Mouse (Mus musculus): ENCODE data around the gene Bmp8b.
"Not testable (repeated sequence)": the region's sequence is repeated elsewhere in the genome, so short reads cannot be mapped to it uniquely, and the experiment has no call there.

The Bmp8b gene

DNA sequence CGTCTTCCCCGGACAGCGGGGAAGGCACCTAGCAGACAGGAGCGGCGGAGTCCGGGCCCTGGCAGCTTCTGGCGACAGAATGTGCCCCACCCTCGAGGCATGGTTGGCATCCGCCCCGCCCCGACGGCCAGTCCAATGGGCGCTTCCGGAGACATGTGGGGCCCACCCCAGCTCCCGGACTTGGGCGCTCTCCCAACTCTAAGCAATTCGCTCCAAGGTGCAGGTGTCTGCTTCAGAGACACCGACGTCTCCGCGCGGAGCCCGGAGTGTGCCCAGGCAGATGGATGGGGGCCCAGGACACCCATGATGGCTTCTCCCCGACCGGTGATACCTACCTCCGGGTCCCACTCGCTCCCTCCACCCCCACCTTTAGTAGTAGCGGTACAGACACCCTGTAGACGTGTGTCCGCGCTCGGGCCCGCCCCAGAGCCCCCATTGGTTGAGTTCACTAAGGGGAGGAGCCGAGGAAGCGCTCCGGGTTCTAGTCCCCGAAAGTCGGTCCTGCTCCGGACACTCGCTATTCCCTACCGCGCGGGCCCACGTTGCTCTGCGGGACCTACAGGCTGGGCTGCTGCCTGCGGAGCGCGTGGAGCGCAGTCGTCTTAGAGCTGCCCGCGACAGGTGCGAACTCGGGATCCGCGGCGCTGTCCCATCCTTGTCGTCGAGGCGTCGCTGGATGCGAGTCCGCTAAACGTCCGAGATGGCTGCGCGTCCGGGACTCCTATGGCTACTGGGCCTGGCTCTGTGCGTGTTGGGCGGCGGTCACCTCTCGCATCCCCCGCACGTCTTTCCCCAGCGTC lies at the start of gene Bmp8b:
Bmp8b (plus strand) TSS at position 515 of the 800 bp plus-strand sequence.
- DNase-seq (ENCODE audit: low spot score): no peak

DNA sequence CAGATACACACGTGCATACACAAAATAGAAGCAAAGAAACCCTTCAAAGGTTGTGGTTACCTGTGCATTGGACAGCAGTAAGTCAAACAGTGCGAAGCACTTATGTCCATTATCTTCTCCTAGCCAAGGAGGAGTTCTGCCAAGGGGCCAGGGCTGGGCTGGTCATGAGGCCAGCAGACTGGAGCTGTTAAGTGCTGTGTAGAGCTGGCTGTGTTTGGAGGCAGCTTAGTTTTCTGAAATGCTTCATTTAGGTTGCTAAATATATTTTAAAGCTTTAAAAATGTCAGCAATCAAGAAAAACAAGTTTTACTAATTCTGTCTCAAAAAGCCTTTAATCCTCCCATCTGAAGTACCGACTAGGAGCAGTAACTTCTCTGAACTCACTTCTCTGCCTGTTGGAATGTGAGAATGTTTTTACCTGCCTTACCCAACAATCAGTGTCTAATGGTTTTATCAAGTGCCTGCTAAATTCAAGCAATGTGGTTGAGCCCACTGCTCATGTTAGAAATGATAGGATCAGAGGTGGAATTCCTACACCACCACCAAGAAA lies 48.3 kb upstream of the Bmp8b start:
- DNase-seq (ENCODE audit: low spot score): no peak

DNA sequence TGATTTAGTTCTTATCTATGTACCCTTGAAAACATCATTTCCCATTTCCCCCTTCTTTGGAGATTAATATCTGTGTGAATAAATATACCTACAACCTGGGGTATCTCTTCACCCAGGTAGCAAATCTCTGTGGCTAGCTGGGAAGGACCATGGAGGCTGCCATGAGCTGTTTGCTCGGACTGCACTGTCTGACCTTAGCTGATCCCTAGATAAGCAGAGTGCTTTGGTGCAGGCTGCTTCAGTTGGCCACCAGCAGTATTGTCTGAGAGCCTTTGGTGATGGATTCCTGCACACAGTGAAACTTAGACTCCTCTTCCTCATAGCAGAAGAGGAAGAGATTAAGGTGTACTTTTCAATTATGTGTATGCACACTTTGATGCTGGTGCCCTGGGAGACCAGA lies 47.0 kb upstream of the Bmp8b start:
- DNase-seq (ENCODE audit: low spot score): no peak

DNA sequence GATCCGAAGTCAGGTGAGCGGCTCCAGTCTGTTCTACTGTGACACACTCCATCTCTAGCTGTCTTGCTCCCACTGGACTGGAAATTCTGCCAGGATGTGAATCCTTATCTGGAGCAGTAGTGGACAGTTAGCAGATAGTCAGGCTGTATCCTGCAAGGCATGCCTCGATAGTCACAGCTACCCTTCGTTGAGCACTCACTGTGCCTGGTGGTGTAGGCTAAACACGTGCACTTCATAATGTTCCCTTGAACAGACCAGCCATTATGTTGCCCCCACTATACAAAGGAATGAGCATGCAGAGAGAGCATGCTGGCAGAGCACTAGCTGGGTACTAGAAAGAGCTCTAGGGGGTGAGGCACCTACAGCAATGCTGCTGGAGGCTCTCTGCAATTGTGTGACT lies 43.2 kb upstream of the Bmp8b start:
- DNase-seq (ENCODE audit: low spot score): no peak

DNA sequence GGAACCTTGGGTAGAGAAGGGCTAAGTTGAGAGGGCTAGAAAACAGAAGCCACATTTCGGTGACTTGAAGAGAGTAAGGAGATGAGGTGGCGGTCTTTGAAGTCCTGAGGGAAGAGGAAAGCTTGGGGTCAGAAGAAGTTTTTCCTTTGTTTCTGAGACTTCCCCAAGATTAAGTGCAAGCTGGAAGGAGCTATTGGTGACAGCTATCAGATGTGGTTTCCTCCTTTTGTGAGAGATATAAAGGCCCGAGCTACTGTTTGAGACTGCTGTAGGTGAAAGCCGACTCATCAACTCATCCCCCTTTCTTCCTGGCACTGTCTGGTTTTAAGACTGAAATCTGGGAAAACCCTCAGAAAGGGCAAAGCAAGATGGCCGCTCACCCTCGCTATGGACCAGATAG lies 36.3 kb upstream of the Bmp8b start:
- no peak for DNase-seq (ENCODE audit: low spot score)

DNA sequence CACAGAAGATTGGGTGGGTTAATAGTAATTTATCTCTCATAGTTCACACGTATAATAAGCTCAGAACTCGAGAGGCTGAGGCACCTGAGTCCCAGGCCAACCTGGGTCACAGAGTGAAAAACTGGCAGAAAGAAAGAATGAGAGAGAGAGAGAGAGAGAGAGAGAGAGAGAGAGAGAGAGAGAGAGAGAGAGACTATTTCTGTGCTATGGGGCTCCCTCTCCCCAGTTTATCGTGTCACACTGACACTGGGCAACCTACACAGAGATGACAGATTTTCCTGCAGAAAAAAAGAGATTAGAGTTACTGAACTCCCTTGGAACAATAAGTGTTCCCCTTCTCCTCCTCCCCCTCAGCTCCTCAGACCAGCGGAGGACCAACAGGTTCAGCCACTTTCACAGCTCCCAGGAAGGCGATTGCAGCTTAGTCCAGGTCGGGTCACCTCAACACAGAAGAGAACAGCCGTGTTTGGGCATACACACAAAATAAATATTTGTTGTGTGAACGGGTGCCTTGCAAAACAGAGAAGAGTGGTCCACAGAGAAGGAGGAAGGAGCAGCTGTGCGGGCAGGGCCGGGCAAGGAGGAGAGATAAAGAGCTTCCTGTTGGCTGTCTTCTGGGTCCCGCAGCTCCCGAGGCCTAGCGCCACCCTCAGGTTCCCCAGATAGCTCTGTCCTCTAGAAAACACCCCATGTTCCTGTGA lies 33.5 kb upstream of the Bmp8b start:
- DNase-seq (ENCODE audit: low spot score): peak; percentile 37

DNA sequence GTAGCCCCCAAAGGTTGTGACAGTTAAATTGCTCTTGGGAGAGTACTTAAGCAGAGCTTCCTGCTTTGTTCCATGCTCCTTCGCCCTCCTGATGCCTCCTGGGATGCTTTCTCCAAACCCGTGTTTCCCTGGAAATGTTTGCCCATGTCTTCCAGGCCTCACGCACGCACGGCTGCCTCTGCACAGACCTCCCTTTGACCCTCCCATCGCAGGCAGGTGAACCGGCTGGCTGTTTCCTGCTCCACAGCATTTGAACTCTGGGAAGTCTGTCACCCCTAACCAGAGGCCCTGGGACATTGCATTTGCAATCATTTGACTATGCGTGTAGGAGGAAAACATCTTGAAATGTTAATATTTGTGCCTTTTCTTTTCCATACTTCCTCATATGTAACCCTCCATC lies 28.0 kb upstream of the Bmp8b start:
- no peak for DNase-seq (ENCODE audit: low spot score)

DNA sequence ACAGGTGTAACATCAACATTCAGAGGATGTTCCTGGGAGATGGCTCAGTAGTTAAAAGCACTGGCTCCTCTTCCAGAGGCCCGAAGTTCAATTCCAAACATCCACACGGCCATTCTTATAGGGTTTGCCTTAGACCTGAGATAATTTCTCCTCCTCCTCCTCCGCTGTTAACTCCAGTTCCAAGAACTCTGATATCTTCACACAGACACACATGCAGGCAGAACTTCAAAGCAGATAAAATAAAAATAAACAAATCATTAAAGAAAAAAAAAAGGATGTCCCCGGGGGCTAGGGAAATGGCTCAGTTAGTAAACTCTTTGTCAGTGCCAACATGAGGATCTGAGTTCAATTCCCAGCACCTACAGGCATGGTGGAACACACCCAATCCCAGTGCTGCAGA lies 26.7 kb upstream of the Bmp8b start:
- DNase-seq (ENCODE audit: low spot score): peak; percentile 5

DNA sequence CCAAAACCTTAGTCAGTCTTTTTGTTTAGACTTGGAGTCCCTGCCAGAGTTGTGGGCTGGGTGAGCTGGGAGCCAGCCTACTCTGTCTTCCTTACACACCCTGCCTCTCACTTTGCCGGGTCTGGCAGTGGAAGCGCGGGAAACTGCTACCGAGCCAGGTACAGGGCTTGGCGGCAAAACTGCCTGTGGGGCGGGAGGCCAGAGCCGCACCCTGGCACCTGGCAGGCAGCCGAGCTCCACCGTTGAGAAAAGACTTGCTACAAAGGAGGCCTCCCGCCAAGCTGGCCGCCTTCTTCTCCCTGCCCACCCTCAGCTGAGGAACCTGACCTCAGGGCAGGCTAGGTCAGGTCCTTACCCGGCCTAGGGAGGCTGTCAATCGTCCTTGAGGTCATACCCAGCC lies 24.2 kb upstream of the Bmp8b start:
- peak; percentile 73 for DNase-seq (ENCODE audit: low spot score)

DNA sequence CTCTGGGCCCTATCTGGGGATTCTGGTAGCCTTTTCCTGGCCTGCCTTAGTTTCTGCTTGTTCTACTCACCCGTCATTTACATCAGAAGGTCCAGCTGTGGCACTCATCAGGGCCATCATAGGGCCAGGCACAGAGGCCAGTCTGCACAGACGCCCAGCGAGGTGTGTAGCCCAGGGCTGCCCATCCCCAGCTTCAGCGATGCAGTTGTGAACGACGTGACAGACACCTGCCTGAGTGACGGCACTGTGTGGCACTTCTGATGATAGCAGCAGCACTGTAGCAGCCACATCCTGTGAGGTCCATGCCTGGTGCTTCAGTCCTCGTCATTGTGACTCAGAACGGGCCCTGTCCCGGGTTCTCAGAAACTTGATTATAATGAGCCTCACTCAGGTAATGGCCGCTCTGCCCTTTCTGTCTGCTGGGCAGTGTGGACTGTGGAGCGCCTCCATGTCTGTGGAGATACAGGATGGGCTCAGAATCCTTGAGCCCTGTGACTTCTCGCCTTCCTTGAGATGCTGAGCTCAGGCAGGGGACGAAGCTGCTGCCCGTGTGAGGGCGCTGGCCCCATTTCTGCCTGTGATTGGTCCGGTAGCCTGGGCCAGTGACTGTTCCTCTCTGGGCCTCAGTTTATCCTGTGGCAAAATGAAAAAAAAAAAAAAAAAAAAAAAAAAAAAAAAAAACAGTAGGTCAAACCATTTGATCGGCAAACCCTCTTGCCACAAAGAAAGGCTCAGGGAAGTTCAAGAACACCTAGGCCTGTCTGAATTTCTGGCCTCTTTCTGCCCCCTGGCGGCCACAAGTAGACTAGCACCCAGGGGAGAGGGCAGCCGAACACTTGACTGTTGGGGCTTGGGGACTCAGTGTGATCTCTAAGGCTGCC lies 22.4 kb upstream of the Bmp8b start:
- peak; percentile 56 for DNase-seq (ENCODE audit: low spot score)

DNA sequence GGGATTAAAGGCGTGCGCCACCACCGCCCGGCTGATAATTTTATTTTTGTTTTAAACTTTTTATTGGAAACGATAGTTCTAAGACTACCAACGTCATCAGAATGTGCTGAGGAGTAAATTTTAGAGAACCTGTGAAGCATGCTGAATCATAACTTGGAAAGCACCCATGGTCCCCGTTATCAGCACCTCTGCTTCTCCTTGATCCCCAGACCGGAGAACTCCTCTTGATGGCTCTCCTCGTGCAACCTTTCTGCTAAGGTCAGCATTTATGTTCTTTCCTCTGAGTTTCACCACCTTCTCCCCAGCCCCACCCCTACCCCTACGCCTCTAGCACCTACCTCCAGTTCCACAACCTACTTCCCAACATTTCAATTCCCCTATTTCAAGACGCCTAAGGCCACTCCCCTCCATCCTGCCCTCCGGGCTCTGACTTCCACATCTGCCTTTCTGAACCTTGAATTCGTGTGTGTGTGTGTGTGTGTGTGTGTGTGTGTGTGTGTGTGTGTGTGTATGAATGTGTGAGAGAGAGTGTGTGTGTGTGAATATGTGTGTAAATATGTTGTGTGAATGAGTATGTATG lies 21.6 kb upstream of the Bmp8b start:
- DNase-seq (ENCODE audit: low spot score): no peak

DNA sequence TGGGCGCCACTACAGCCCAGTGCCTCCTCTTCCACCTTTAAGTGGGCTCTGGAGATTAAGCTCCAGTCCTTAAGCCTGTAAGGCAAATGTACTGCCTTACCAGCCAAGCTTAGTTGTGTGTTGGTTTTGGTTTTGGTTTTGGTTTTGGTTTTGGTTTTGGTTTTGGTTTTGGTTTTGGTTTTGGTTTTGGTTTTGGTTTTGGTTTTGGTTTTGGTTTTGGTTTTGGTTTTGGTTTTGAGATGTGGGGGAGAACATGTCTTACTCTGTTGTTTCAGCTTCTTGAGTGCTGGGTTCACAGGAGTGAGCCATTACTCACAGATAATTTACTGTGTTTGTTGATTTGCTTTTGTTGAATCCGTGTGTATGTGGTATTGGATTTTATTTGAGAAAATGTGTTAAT lies 19.7 kb upstream of the Bmp8b start:
- DNase-seq (ENCODE audit: low spot score): no peak

DNA sequence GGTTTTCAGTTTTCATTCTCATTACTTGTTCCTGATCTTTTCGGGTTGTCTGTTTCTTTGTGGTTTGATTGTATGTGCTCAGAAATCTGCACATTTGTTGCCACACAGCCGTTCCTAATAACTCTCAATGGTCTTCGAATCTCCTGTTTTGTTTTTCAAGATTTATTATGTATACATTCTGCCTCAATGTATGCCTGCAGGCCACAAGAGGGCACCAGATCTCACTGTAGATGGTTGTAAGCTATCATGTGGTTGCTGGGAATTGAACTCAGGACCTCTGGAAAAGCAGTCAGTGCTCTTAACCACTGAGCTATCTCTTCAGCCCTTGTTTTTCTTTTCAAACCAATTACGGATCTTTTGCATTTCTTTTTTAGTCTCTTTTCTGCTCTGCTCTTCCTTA lies 18.6 kb upstream of the Bmp8b start:
- no peak for DNase-seq (ENCODE audit: low spot score)

DNA sequence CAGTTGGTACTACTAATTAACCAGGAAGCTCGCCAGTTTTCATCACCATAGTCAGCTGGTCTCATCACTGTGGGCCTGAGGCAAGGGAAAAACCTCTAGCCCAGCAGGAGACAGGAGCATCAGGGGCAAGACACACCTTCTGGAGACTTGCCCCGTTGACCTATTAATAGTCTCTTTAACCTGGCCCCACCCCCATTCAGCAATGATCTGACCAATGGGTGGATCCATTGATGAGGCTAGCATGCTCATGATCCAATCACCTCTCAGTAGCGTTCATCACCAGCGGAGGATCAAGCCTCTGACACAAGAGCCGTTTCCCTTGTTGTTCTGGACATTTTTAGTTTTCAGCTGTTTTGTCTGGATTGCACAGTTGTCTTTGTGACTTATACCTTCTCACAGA lies 12.3 kb upstream of the Bmp8b start:
- DNase-seq (ENCODE audit: low spot score): no peak

DNA sequence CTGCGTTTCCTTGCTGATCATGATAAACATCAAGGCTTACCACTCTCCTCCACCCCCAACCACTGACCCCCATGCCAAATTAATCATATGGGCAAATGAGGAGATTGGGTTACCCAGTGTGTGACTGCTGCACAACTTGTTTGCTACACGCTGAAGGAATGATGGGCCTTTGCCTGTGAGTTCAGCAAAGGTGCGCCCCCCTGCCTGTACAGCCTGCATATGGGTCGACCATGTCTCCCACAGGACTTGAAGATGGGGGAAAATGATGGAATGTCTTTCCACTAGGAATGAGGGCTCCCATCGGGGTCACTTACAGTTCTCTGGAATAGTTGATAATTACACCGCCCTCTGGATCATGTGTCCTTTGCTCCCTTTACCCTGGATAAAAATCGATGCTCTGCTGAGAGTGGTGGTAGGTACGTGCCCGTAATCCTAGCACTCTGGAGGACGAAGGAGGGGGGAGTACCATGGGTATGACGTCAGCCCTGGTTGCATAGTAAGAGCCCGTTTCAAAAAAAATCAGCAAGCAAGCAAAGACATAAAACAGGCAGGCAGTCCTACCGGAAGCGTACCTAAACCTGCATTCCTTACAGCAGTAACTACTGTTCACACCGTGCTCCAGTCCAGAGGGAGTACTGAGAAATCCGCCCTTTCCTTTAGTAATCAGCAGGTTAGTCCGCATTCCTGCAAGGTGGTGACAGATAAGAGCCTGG lies 11.7 kb upstream of the Bmp8b start:
- no peak for DNase-seq (ENCODE audit: low spot score)

DNA sequence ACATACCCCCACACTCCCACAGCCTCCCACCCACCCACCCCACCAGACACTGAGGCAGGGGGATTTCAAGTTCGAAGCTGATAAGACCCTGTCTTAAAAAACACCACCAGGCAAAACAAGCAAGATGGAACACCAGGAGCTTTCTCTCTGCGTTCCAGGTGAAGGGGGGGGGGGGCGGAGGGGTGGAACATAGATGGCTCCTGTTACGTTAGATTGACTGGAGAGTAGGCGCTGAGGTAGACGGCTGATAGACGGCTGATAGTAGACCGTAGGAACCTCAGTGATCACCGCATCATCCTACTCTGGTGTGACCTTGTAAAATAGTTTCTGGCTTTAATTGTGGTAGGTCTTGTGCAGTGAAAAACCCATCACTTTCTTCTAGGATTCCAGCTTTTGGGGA lies 11.1 kb upstream of the Bmp8b start:
- DNase-seq (ENCODE audit: low spot score): no peak

DNA sequence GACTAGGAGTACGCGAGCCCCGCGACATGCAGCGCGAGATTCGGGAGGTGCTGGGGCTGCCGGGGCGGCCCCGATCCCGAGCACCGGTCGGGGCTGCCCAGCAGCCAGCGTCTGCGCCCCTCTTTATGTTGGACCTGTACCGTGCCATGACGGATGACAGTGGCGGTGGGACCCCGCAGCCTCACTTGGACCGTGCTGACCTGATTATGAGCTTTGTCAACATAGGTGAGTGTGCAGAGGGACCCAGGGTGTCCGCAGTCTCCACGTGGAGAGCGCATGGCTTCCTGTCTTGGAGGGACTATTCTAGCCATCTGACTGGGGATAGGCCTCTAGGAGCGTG lies 456 bp downstream of the Bmp8b start:
- DNase-seq (ENCODE audit: low spot score): no peak

DNA sequence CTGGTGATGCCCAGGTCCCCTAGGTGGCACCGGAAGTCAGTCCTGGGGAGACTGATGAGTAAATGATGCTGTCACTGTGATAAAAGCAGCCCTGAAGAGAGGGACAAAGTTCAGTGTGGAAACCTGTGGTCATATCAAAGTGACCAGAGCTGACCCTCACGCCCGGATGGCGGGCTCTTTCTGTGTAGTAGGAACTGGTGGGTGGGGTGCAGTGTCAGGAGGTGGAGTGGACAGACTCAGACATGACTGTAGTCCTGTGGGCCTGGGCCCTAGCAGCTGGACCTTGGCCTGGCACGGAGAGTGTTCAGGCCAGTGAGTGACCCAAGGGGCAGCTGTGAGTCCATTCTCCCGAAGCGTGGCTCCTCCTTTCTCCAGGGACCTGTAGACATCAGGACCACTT lies 964 bp downstream of the Bmp8b start:
- DNase-seq (ENCODE audit: low spot score): not testable (repeated sequence)

DNA sequence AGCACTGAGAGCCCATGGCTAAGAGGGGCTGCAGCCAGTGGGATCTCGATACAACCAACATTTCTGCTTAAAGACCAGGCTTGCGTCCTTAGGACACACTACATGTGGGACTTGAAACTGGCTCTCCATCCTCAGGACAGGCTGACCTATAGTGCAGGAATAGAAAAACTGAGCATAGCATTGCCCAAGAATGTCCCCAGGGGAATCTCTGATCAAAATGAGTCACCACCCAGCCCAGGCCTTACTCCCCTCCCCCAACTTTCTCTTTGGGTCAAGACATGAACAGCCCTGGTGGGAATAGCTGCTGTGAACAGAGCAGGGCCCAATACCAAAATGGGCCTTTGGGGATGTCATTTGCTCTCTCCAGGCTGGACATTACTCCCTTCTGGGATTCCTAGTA lies 1.9 kb downstream of the Bmp8b start:
- DNase-seq (ENCODE audit: low spot score): no peak

DNA sequence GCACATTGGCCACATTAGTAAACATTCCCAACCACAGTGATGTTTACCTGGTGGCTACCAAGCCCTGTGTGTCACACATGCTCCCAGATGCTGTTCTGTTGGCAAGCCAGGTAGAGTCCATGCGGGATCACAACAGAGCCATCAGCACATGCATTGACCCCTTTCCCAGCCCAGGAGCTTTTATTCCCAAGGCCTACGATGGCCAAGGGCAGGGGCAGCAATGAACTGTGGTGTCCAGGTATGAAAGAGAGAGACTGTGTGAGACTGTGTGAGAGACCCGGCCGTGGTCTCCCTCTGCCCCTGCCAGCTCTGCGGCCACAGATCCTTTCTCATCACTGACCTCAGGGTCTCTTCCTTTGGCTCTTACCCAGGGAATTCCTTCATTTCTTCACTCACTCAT lies 3.1 kb downstream of the Bmp8b start:
- no peak for DNase-seq (ENCODE audit: low spot score)

DNA sequence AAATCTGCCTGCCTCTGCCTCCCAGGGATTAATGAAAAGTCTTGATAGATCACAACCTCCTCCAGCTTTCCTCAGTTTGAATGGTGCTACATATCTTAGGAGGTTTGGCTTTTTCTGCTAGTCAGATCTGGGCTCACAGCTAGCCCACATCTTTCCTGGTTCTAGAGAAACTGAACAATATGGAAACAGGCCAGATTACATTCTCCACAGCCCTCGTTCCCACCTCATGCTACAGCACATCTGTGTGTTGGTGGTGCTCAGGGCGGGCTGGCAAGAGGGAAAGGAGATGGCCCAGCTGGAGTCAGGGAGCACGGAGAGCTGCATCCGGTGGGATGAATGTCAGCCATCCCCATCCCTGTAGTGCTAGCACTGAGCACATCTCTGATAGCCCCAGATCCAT lies 5.8 kb downstream of the Bmp8b start:
- no peak for DNase-seq (ENCODE audit: low spot score)

All from spleen, adult 12 weeks (tissue).